ENCODE assay signal across 10 mouse cellular contexts in the genomic region with DNA sequence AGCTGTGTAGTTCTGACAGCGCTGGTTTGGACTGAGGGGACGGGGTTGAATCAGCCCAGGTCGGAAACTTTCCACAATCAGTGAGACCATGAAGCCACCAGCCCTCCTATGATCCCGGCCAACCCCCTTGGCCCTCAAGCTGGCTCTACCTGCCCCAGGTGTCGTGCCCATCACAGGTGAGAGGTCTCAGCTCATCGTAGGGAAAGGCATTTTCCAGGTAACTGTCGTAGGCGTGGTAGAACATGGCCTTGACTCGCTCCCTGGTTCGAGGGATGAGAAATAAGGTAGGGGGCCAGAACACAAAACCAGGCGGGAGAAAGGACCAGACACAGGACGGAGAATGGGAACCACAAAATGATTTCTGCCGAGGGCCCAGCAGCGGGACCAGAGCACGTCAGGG. TPM values are rescaled to one million over a fixed set of nuclear protein-coding genes. Genes with fewer than 3 reads are reported as not detected.
DNase-seq lines count a peak whose midpoint lies in the region; ATAC-seq and TF ChIP-seq lines count a peak whose summit lies in the region.
"Had no signal": no experiment of that assay in that cellular context is flagged by ENCODE, and none has a peak within 500 bp of the region (broad histone marks: within the 10 kb centered on the region; RNA-seq: fewer than 3 reads in every experiment).

No protein-coding gene starts in this region.

- no peaks in the 10 kb centered on the region for H3K36me3 ChIP-seq in embryonic facial prominence, embryonic 12.5 days
- no peaks in the 10 kb centered on the region for H3K36me3 ChIP-seq in intestine, embryonic 14.5 days (ENCODE audit: control insufficient read depth, insufficient read depth, low read length)
- H3K36me3 ChIP-seq in neural tube, embryonic 13.5 days, result peaks cover 19% of the 10 kb centered on the region

- H3K4me3 ChIP-seq in left cerebral cortex, adult 2 months, result peak overlapping the region; percentile 98
- peak overlapping the region; percentile 92 for H3K4me3 ChIP-seq in embryonic facial prominence, embryonic 12.5 days
- H3K4me3 ChIP-seq in intestine, embryonic 14.5 days (ENCODE audit: low read depth, low read length), result peak overlapping the region; percentile 65
- H3K4me3 ChIP-seq in neural tube, embryonic 13.5 days, result peak overlapping the region; percentile 90

- no peak for DNase-seq in left cerebral cortex, adult 2 months (ENCODE audit: extremely low spot score in 1 of 2, low spot score in 2 of 2)
- no peak for DNase-seq in left cerebral cortex, adult 9 months (ENCODE audit: low spot score in 2 of 2)
- no peak for DNase-seq in intestine, embryonic 14.5 days (ENCODE audit: low spot score)
- DNase-seq in right cerebral cortex, postnatal 4 days, result no peak
- DNase-seq in frontal cortex, postnatal 14 days (ENCODE audit: low spot score in 2 of 2), result no peak
- no peak for DNase-seq in ovary, adult 18-20 months (ENCODE audit: low spot score)

- WGBS in embryonic facial prominence, embryonic 12.5 days, result 5% methylated on average over 15 of the region's 15 CpGs
- WGBS in intestine, embryonic 14.5 days, result 4% methylated on average over 15 of the region's 15 CpGs
- WGBS in neural tube, embryonic 13.5 days, result 5% methylated on average over 15 of the region's 15 CpGs

- H3K9me3 ChIP-seq in embryonic facial prominence, embryonic 12.5 days, result no peaks in the 10 kb centered on the region
- no peaks in the 10 kb centered on the region for H3K9me3 ChIP-seq in intestine, embryonic 14.5 days (ENCODE audit: control insufficient read depth, low read length)
- no peaks in the 10 kb centered on the region for H3K9me3 ChIP-seq in neural tube, embryonic 13.5 days

- peak overlapping the region; percentile 71 for H3K9ac ChIP-seq in embryonic facial prominence, embryonic 12.5 days
- peak overlapping the region; percentile 58 for H3K9ac ChIP-seq in intestine, embryonic 14.5 days (ENCODE audit: low read length)
- peak overlapping the region; percentile 88 for H3K9ac ChIP-seq in neural tube, embryonic 13.5 days

- 0 out of 2 replicates have a peak, but pooled peaks cover 4% of the 10 kb centered on the region for H3K27me3 ChIP-seq in embryonic facial prominence, embryonic 12.5 days
- H3K27me3 ChIP-seq in intestine, embryonic 14.5 days (replicated peaks; ENCODE audit: control insufficient read depth, insufficient read depth, low read length), result no peaks in the 10 kb centered on the region
- no peaks in the 10 kb centered on the region for H3K27me3 ChIP-seq in neural tube, embryonic 13.5 days

- H3K4me2 ChIP-seq in embryonic facial prominence, embryonic 12.5 days (replicated peaks), result peak overlapping the region; percentile 83
- peak overlapping the region; percentile 96 for H3K4me2 ChIP-seq in intestine, embryonic 14.5 days (ENCODE audit: low read length)
- peak overlapping the region; percentile 97 for H3K4me2 ChIP-seq in neural tube, embryonic 13.5 days

- H3K27ac ChIP-seq in left cerebral cortex, adult 2 months, result peak overlapping the region; percentile 63
- H3K27ac ChIP-seq in embryonic facial prominence, embryonic 12.5 days, result no peak overlapping the region
- H3K27ac ChIP-seq in intestine, embryonic 14.5 days (ENCODE audit: low read depth), result no peak overlapping the region
- peak overlapping the region; percentile 64 for H3K27ac ChIP-seq in neural tube, embryonic 13.5 days (replicated peaks)

- peaks cover 5% of the 10 kb centered on the region for H3K4me1 ChIP-seq in embryonic facial prominence, embryonic 12.5 days
- H3K4me1 ChIP-seq in intestine, embryonic 14.5 days (replicated peaks; ENCODE audit: control insufficient read depth, insufficient read depth, low read length), result no peaks in the 10 kb centered on the region; the same call in 1 of the 2 replicates
- H3K4me1 ChIP-seq in neural tube, embryonic 13.5 days (replicated peaks), result peaks cover 14% of the 10 kb centered on the region

- ATAC-seq in embryonic facial prominence, embryonic 12.5 days (ENCODE audit: insufficient number of reproducible peaks, insufficient read depth, low FRiP score, low TSS enrichment), result 0 out of 2 replicates have a peak, but pooled peaks have one; percentile 22
- ATAC-seq in intestine, embryonic 14.5 days (replicated peaks; ENCODE audit: low FRiP score, low TSS enrichment, low read depth), result no peak; the same call in 1 of the 2 replicates
- ATAC-seq in neural tube, embryonic 13.5 days (ENCODE audit: low read depth), result peak; percentile 70

- intact Hi-C loops in left cerebral cortex, adult 2 months (cut with DNase I), result loop anchor here (1.0 to 5.0 kb wide), 3 partner anchors 32 to 56 kb away; a partner anchor contains a TSS

- no peak for TF ChIP-seq CTCF in left cerebral cortex, adult 2 months (IDR thresholded peaks at IDR 0.05)

RNA-seq across cellular contexts. Expression of a gene that starts 0.5 kb away (rescaled TPM):
- 10 to 100 TPM; 18.7 to 19.2 TPM for total RNA-seq in left cerebral cortex, adult 2 months (2021)
- polyA plus RNA-seq in embryonic facial prominence, embryonic 12.5 days (2016; fragmentation: Nextera tagmentation; extraction: Ambion mirVana), result 27.3 and 28.5 TPM in 2 replicates
- polyA plus RNA-seq in intestine, embryonic 14.5 days (2014; fragmentation: Nextera tagmentation; extraction: Ambion mirVana), result 39.2 and 47.1 TPM in 2 replicates
- 38.9 and 40.3 TPM in 2 replicates for polyA plus RNA-seq in neural tube, embryonic 13.5 days (2015; fragmentation: Nextera tagmentation; extraction: Ambion mirVana)

RNA-seq across cellular contexts. Expression of a gene that starts 6.9 kb away (rescaled TPM):
- not detected for total RNA-seq in left cerebral cortex, adult 2 months (2021)
- polyA plus RNA-seq in embryonic facial prominence, embryonic 12.5 days (2016; fragmentation: Nextera tagmentation; extraction: Ambion mirVana), result not detected in 2 replicates
- not detected in 2 replicates for polyA plus RNA-seq in intestine, embryonic 14.5 days (2014; fragmentation: Nextera tagmentation; extraction: Ambion mirVana)
- polyA plus RNA-seq in neural tube, embryonic 13.5 days (2015; fragmentation: Nextera tagmentation; extraction: Ambion mirVana), result not detected in 2 replicates
- total RNA-seq: neutrophil, adult 5-6 weeks had no signal
- polyA plus RNA-seq: brain, embryonic 14.5 days had no signal

RNA-seq across cellular contexts. Expression of a gene that starts 22.2 kb away (rescaled TPM):
- total RNA-seq in left cerebral cortex, adult 2 months (2021), result 1 to 10 TPM; 1.2 to 1.4 TPM
- polyA plus RNA-seq in embryonic facial prominence, embryonic 12.5 days (2016; fragmentation: Nextera tagmentation; extraction: Ambion mirVana), result 3.6 TPM in 2 replicates
- polyA plus RNA-seq in intestine, embryonic 14.5 days (2014; fragmentation: Nextera tagmentation; extraction: Ambion mirVana), result 22.8 and 23.0 TPM in 2 replicates
- 4.5 and 5.1 TPM in 2 replicates for polyA plus RNA-seq in neural tube, embryonic 13.5 days (2015; fragmentation: Nextera tagmentation; extraction: Ambion mirVana)
- total RNA-seq: neutrophil, adult 5-6 weeks had no signal

RNA-seq across cellular contexts. Expression of a gene that starts 36.6 kb away (rescaled TPM):
- 100 to 1,000 TPM; 147 to 153 TPM for total RNA-seq in left cerebral cortex, adult 2 months (2021)
- 171 and 177 TPM in 2 replicates for polyA plus RNA-seq in embryonic facial prominence, embryonic 12.5 days (2016; fragmentation: Nextera tagmentation; extraction: Ambion mirVana)
- 127 and 129 TPM in 2 replicates for polyA plus RNA-seq in intestine, embryonic 14.5 days (2014; fragmentation: Nextera tagmentation; extraction: Ambion mirVana)
- polyA plus RNA-seq in neural tube, embryonic 13.5 days (2015; fragmentation: Nextera tagmentation; extraction: Ambion mirVana), result 164 and 166 TPM in 2 replicates

RNA-seq across cellular contexts. Expression of a gene that starts 46.4 kb away (rescaled TPM):
- total RNA-seq in left cerebral cortex, adult 2 months (2021), result 10 to 100 TPM; 35.6 to 37.8 TPM
- 0.61 and 1.1 TPM in 2 replicates for polyA plus RNA-seq in embryonic facial prominence, embryonic 12.5 days (2016; fragmentation: Nextera tagmentation; extraction: Ambion mirVana)
- 0.28 and 0.55 TPM in 2 replicates for polyA plus RNA-seq in intestine, embryonic 14.5 days (2014; fragmentation: Nextera tagmentation; extraction: Ambion mirVana)
- 11.7 and 12.2 TPM in 2 replicates for polyA plus RNA-seq in neural tube, embryonic 13.5 days (2015; fragmentation: Nextera tagmentation; extraction: Ambion mirVana)
- total RNA-seq: neutrophil, adult 5-6 weeks had no signal

Comparison
In these comparisons a context has a peak if more than half of its experiments do, and no peak if none do; other contexts are left out.
1. H3K27ac ChIP-seq: peak in left cerebral cortex, adult 2 months (single experiment) and neural tube, embryonic 13.5 days (single experiment); none in embryonic facial prominence, embryonic 12.5 days (single experiment) and intestine, embryonic 14.5 days (single experiment).
2. Peak in every context shown above with its lines, with median percentiles within 50 percentile points of each other: H3K4me3 ChIP-seq, H3K4me2 ChIP-seq and H3K9ac ChIP-seq.